Mouse (Mus musculus) CH12.LX (cell line): ENCODE results near the gene Mapk8.

Source experiments
- CHD2 ChIP-seq: IDR thresholded peaks from 2 replicates; pipeline ENCODE4 v1.6.1; 2011; ENCODE audit warnings: low read length, improper control_type of control experiment
- CTCF ChIP-seq, 2 experiments: IDR thresholded peaks in 1 of 2; conservative IDR thresholded peaks in 1 of 2; 2 replicates each; pipeline ENCODE4 v1.5.1; 2011 to 2012; ENCODE audit warnings: low read depth in 2 of 2, low read length in 2 of 2, improper control_type of control experiment in 1 of 2, inconsistent platforms in 1 of 2, mild to moderate bottlenecking in 1 of 2, moderate library complexity in 1 of 2
- EP300 ChIP-seq: IDR thresholded peaks from 2 replicates; pipeline ENCODE4 v1.6.1; 2011; ENCODE audit warnings: low read length, improper control_type of control experiment
- NRF1 ChIP-seq: IDR thresholded peaks from 2 replicates; pipeline ENCODE4 v1.6.1; 2014; ENCODE audit warnings: low read depth, mild to moderate bottlenecking, inconsistent platforms, low read length, improper control_type of control experiment, moderate library complexity
- PAX5 ChIP-seq: IDR thresholded peaks from 2 replicates; pipeline ENCODE4 v1.6.1; 2012; ENCODE audit warnings: low read length, inconsistent platforms, mixed read lengths
- POLR2A ChIP-seq: IDR thresholded peaks from 2 replicates; pipeline ENCODE4 v1.6.1; 2011; ENCODE audit warnings: low read depth, mild to moderate bottlenecking, improper control_type of control experiment, low read length
- RCOR1 ChIP-seq: conservative IDR thresholded peaks from 2 replicates; pipeline ENCODE4 v1.6.1; 2012; ENCODE audit warnings: low read depth, mild to moderate bottlenecking, inconsistent platforms, low read length, improper control_type of control experiment
- TBP ChIP-seq: conservative IDR thresholded peaks from 2 replicates; pipeline ENCODE4 v1.6.1; 2011; ENCODE audit warnings: low read depth, low read length, improper control_type of control experiment
- USF2 ChIP-seq: conservative IDR thresholded peaks from 2 replicates; pipeline ENCODE4 v1.6.1; 2011; ENCODE audit warnings: low read depth, low read length, improper control_type of control experiment

DNA sequence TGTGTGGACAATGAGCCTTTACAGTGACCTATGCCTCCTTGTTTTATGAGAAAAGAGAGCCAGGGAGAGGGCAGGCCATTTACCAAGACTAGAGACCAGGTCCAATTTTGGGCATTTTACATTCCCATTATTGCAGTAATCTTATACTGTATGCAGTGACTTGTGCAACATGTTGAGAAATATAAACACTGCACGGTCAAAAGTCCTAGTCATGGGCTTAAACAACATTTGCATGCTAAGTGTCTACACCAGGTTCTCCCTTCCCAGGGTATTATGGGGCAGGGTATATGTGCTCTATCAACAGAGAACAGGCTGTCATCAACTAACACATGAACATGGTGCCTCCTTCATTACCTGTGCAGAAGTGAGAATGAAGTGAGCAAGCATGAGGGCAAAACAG, 72.9 kb downstream of the Mapk8 start:
- no peak for TF ChIP-seq TBP
- TF ChIP-seq CTCF (conservative IDR thresholded peaks at IDR 0.05 in 1 of 2, IDR thresholded peaks at IDR 0.05 in 1 of 2; ENCODE audit: low read depth in 2 of 2, low read length in 2 of 2) = no peak
- TF ChIP-seq USF2 = no peak
- TF ChIP-seq EP300 = no peak
- no peak for TF ChIP-seq CHD2
- TF ChIP-seq POLR2A = no peak
- no peak for TF ChIP-seq PAX5
- no peak for TF ChIP-seq RCOR1
- TF ChIP-seq NRF1 = no peak
